Comparison of ENCODE assay signal across 9 mouse cellular contexts in the genomic region with DNA sequence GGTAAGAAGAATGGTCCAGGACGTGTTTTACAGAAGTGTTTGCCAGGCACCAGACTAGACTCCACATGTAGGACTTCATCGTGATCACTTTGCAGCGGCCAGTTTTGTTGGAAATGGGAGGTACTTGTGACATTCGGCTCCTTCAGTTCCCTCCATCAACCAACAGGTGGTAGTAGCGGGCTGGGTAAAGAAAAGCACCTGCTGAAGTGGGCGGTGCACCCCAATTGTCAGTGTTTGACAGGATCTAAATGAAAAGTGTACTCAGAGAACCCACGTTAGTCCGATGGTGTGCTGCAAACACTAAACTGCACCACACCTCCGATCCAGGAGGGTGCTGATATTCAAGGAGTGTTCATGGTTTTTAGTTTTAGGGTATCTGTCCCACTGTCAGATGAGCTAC. TPM values are rescaled to one million over a fixed set of nuclear protein-coding genes. Genes with fewer than 3 reads are reported as not detected.
DNase-seq lines count a peak whose midpoint lies in the region; ATAC-seq lines count a peak whose summit lies in the region.
"Had no signal": no experiment of that assay in that cellular context is flagged by ENCODE, and none has a peak within 500 bp of the region (broad histone marks: within the 10 kb centered on the region; RNA-seq: fewer than 3 reads in every experiment).

No protein-coding gene starts in this region.

- H3K9ac ChIP-seq in kidney, embryonic 15.5 days: no peak overlapping the region

- H3K27ac ChIP-seq in kidney, embryonic 15.5 days: no peak overlapping the region
- H3K27ac ChIP-seq in limb, embryonic 10.5 days: no peak overlapping the region
- H3K27ac ChIP-seq: macrophage had no signal

- no peaks in the 10 kb centered on the region for H3K4me1 ChIP-seq in kidney, embryonic 15.5 days
- H3K4me1 ChIP-seq in limb, embryonic 10.5 days: no peaks in the 10 kb centered on the region

- no peaks in the 10 kb centered on the region for H3K36me3 ChIP-seq in kidney, embryonic 15.5 days
- H3K36me3 ChIP-seq in limb, embryonic 10.5 days: no peaks in the 10 kb centered on the region

- H3K4me3 ChIP-seq in kidney, embryonic 15.5 days (replicated peaks): no peak overlapping the region
- H3K4me3 ChIP-seq in limb, embryonic 10.5 days: no peak overlapping the region
- H3K4me3 ChIP-seq: erythroblast, embryonic 14.5 days had no signal

- DNase-seq in kidney, adult 18-20 months: peak; percentile 27
- peak; percentile 39 for DNase-seq in Muller cell, postnatal 12 days (ENCODE audit: inconsistent ontology term)
- peak; percentile 76 for DNase-seq in embryo, embryonic 10.5 days (ENCODE audit: low spot score)
- DNase-seq in limb, embryonic 10.5 days (ENCODE audit: low spot score): peak; percentile 42
- no peak for DNase-seq in urinary bladder, adult 18-20 months (ENCODE audit: low spot score in 2 of 2)
- no peak for DNase-seq in urinary bladder, postnatal 36 days (ENCODE audit: low spot score in 2 of 2)

- peaks cover 24% of the 10 kb centered on the region for H3K27me3 ChIP-seq in kidney, embryonic 15.5 days
- H3K27me3 ChIP-seq in limb, embryonic 10.5 days (ENCODE audit: low read depth, poor library complexity, severe bottlenecking): peaks cover 21% of the 10 kb centered on the region

- H3K9me3 ChIP-seq in kidney, embryonic 15.5 days (replicated peaks): no peaks in the 10 kb centered on the region
- H3K9me3 ChIP-seq in limb, embryonic 10.5 days (replicated peaks): no peaks in the 10 kb centered on the region

- WGBS in kidney, embryonic 15.5 days: 12% methylated on average over 9 of the region's 9 CpGs
- WGBS in limb, embryonic 10.5 days: 17% methylated on average over 9 of the region's 9 CpGs

- no peak for ATAC-seq in kidney, embryonic 15.5 days (replicated peaks; ENCODE audit: low FRiP score)

- H3K4me2 ChIP-seq in kidney, embryonic 15.5 days: no peak overlapping the region

RNA-seq across cellular contexts. Expression of a gene that starts 40.7 kb away (rescaled TPM):
- 0.22 and 0.32 TPM in 2 replicates for polyA plus RNA-seq in kidney, embryonic 15.5 days (2015; fragmentation: Nextera tagmentation; extraction: Ambion mirVana)
- polyA plus RNA-seq in limb, embryonic 10.5 days (2016; fragmentation: Nextera tagmentation; extraction: Ambion mirVana): 2.5 and 10.8 TPM in 2 replicates
- polyA plus RNA-seq: erythroblast, embryonic 14.5 days; macrophage had no signal

Comparison
In these comparisons a context has a peak if more than half of its experiments do, and no peak if none do; other contexts are left out.
1. DNase-seq: peak in kidney, adult 18-20 months (single experiment), Muller cell, postnatal 12 days (single experiment), embryo, embryonic 10.5 days (single experiment) and limb, embryonic 10.5 days (single experiment); none in urinary bladder, adult 18-20 months (0 of 2) and urinary bladder, postnatal 36 days (0 of 2).